Mouse (Mus musculus) C2C12 (cell line): ENCODE results near the gene Dcst2. TPM values are rescaled to one million over a fixed set of nuclear protein-coding genes. Genes with fewer than 3 reads are reported as not detected.

ENCODE experiments used
- H3K27me3 ChIP-seq: one replicate; pipeline ENCODE4 v1.6.1; 2011; ENCODE audit not compliant: control insufficient read depth, insufficient read depth, insufficient read length
- H3K36me3 ChIP-seq: one replicate; pipeline ENCODE4 v1.6.1; 2011; ENCODE audit not compliant: control insufficient read depth, insufficient read depth
- H3K4me3 ChIP-seq: one replicate; pipeline ENCODE4 v1.5.1; 2011; ENCODE audit warnings: mild to moderate bottlenecking, control low read depth; ENCODE audit not compliant: poor library complexity, insufficient read depth, severe bottlenecking
- H3K79me2 ChIP-seq: one replicate; pipeline ENCODE4 v1.6.1; 2011; ENCODE audit not compliant: control insufficient read depth, insufficient read depth
- H3K79me3 ChIP-seq: one replicate; pipeline ENCODE4 v1.6.1; 2011; ENCODE audit warnings: low read depth, control low read depth
- H3ac ChIP-seq: one replicate; pipeline ENCODE3; 2011; ENCODE audit warnings: low read depth; ENCODE audit not compliant: control insufficient read depth, insufficient read length
- CEBPB ChIP-seq: IDR thresholded peaks from one replicate; pipeline ENCODE4 v1.6.1; 2011; ENCODE audit warnings: low read depth, mild to moderate bottlenecking, control low read depth, moderate library complexity
- CTCF ChIP-seq: IDR thresholded peaks from one replicate; pipeline ENCODE4 v1.5.1; 2011; ENCODE audit not compliant: control insufficient read depth, insufficient read depth, insufficient read length
- FOSL1 ChIP-seq: IDR thresholded peaks from one replicate; pipeline ENCODE4 v1.8.0; 2011; ENCODE audit warnings: mild to moderate bottlenecking, low read length; ENCODE audit not compliant: poor library complexity, insufficient read depth, severe bottlenecking
- MAX ChIP-seq: IDR thresholded peaks from one replicate; pipeline ENCODE4 v1.6.1; 2011; ENCODE audit warnings: mild to moderate bottlenecking, control low read depth
- MYOD1 ChIP-seq: IDR thresholded peaks from one replicate; pipeline ENCODE4 v1.6.1; 2011; ENCODE audit warnings: low read depth; ENCODE audit not compliant: control insufficient read depth, insufficient read length
- MYOG ChIP-seq: IDR thresholded peaks from one replicate; pipeline ENCODE4 v1.6.1; 2011; ENCODE audit not compliant: control insufficient read depth, insufficient read length; ENCODE audit errors: extremely low read depth
- USF1 ChIP-seq: IDR thresholded peaks from one replicate; pipeline ENCODE4 v1.6.1; 2011; ENCODE audit warnings: low read depth, mild to moderate bottlenecking, control low read depth, moderate library complexity
- polyA plus RNA-seq: library from polyadenylated mRNA; unstranded; fragments of >200 nt; fragmentation: generic; extraction: Trizol; gene quantifications from one replicate; pipeline ENCODE4 v1.2.1, GENCODE M21; 2012; ENCODE audit warnings: missing spikeins

Dcst2 gene
- polyA plus RNA-seq, 1 experiment = 0.01 TPM

- Histone ChIP-seq H3K27me3 (peaks cover 6% of the 10 kb centered on the region), H3K36me3 (no peaks in the 10 kb centered on the region), H3ac (no peak overlapping the region), H3K4me3 (no peak overlapping the region), H3K79me3 (no peaks in the 10 kb centered on the region), H3K79me2 (no peaks in the 10 kb centered on the region)
- TF ChIP-seq CEBPB (no peak), MYOD1 (no peak), USF1 (no peak), CTCF (no peak), MAX (no peak), MYOG (no peak), FOSL1 (no peak)
These were observed 34.4 kb upstream of the Dcst2 start for GRCm38 (mm10) chr3:89327371-89327870.

- H3K36me3 ChIP-seq = no peaks in the 10 kb centered on the region
- no peak overlapping the region for H3K4me3 ChIP-seq
- TF ChIP-seq MYOD1 (no peak), CEBPB (no peak), USF1 (no peak), FOSL1 (no peak), MAX (no peak)
- H3ac ChIP-seq = no peak overlapping the region
- no peaks in the 10 kb centered on the region for H3K79me3 ChIP-seq
- H3K79me2 ChIP-seq = no peaks in the 10 kb centered on the region
- peaks cover 6% of the 10 kb centered on the region for H3K27me3 ChIP-seq
These were observed 33.2 kb upstream of the Dcst2 start for GRCm38 (mm10) chr3:89328623-89329022.

- no peak overlapping the region for H3K4me3 ChIP-seq
- no peak for TF ChIP-seq FOSL1
- no peak for TF ChIP-seq USF1
- no peak for TF ChIP-seq MAX
- TF ChIP-seq MYOD1 = no peak
- no peak for TF ChIP-seq CTCF
- no peaks in the 10 kb centered on the region for H3K79me3 ChIP-seq
- H3K79me2 ChIP-seq = no peaks in the 10 kb centered on the region
- no peaks in the 10 kb centered on the region for H3K36me3 ChIP-seq
- H3K27me3 ChIP-seq = peaks cover 6% of the 10 kb centered on the region
- H3ac ChIP-seq = no peak overlapping the region
These were observed 31.4 kb upstream of the Dcst2 start for GRCm38 (mm10) chr3:89330346-89330745.

GRCm38 (mm10) chr3:89330948-89331347, 30.8 kb upstream of the Dcst2 start:
- H3K27me3 ChIP-seq = peaks cover 6% of the 10 kb centered on the region
- TF ChIP-seq MYOG = no peak
- TF ChIP-seq CTCF = no peak
- H3K79me2 ChIP-seq = peaks cover 5% of the 10 kb centered on the region
- no peaks in the 10 kb centered on the region for H3K36me3 ChIP-seq
- H3ac ChIP-seq = no peak overlapping the region
- no peaks in the 10 kb centered on the region for H3K79me3 ChIP-seq
- no peak overlapping the region for H3K4me3 ChIP-seq

- Histone ChIP-seq H3K36me3 (no peaks in the 10 kb centered on the region), H3ac (no peak overlapping the region), H3K4me3 (no peak overlapping the region), H3K79me3 (no peaks in the 10 kb centered on the region), H3K79me2 (peaks cover 9% of the 10 kb centered on the region), H3K27me3 (peaks cover 6% of the 10 kb centered on the region)
- TF ChIP-seq CTCF (no peak), MYOG (no peak)
These were observed 30.2 kb upstream of the Dcst2 start for GRCm38 (mm10) chr3:89331561-89331960.

- Histone ChIP-seq H3ac (no peak overlapping the region), H3K79me3 (no peaks in the 10 kb centered on the region), H3K36me3 (no peaks in the 10 kb centered on the region), H3K27me3 (peaks cover 6% of the 10 kb centered on the region), H3K4me3 (no peak overlapping the region), H3K79me2 (peaks cover 12% of the 10 kb centered on the region)
- TF ChIP-seq FOSL1 (no peak), MAX (no peak), CEBPB (no peak), MYOG (no peak), CTCF (no peak), MYOD1 (no peak), USF1 (no peak)
These were observed 29.8 kb upstream of the Dcst2 start for GRCm38 (mm10) chr3:89332013-89332412.
